Mouse (Mus musculus): ENCODE data around the gene Gnaq.

- TF ChIP-seq CTCF (IDR thresholded peaks at IDR 0.05; ENCODE audit: low read depth, low read length) (no peak), POLR2A (IDR thresholded peaks at IDR 0.05; ENCODE audit: borderline replicate concordance, low read depth, low read length) (no peak)
These were observed 51.1 kb downstream of the Gnaq start for GRCm38 (mm10) chr19:16183592-16184365.

Measured in bone marrow macrophage, adult 2 months (primary cell).